Mouse (Mus musculus): ENCODE results near the gene Rlim. TPM values are rescaled to one million over a fixed set of nuclear protein-coding genes. Genes with fewer than 3 reads are reported as not detected.

Gene Rlim
- polyA plus RNA-seq (2014; fragmentation: Nextera tagmentation; extraction: Ambion mirVana): 41.0 and 41.1 TPM in 2 replicates

DNA sequence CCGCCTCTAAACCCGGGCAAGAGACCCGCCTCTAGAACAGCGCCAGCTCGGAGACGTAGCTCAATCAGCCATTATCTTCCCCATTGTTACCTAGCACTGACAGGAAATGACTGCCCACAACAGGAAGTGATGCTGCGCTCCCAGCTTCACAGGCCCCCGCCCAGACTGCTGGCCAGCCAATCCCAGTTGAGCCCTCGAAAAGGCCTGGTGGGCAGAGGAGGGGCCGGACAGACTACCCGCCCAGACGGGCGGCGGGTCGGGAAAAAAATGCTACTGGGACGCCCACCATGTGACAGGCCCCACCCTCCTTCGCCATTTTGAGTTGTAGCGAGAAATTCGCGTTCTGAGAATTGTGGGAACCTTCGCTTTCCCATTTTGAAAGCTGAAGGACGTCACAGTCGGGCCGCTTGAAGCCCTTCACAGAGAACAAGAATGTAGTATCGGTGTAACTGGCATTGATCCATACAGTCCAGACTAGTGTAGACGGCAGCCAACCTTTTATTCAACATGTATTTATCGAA is at the start of gene Rlim:
Rlim (minus strand) TSS at position 116 of the 521 bp plus-strand sequence.
- Histone ChIP-seq H3K4me1 (replicated peaks; ENCODE audit: control insufficient read depth, insufficient read depth, low read length) (no peaks in the 10 kb centered on the region), H3K9ac (ENCODE audit: low read depth, low read length) (peak within 1 kb of the TSS; percentile 82), H3K36me3 (ENCODE audit: control insufficient read depth, insufficient read depth, low read length) (no peaks in the 10 kb centered on the region), H3K27me3 (ENCODE audit: control insufficient read depth, insufficient read depth, low read length) (peaks cover 3% of the 10 kb centered on the region; the same call in 1 of the 2 replicates), H3K27ac (ENCODE audit: low read depth, low read length) (peak within 1 kb of the TSS; percentile 74), H3K4me3 (ENCODE audit: low read depth, low read length) (peak within 1 kb of the TSS; percentile 73), H3K4me2 (replicated peaks; ENCODE audit: low read depth, low read length) (peak within 1 kb of the TSS; percentile 41), H3K9me3 (ENCODE audit: control insufficient read depth, low read length) (no peaks in the 10 kb centered on the region)
- DNase-seq (ENCODE audit: low spot score) (peak; percentile 83), ATAC-seq (ENCODE audit: low FRiP score) (peak; percentile 99)
- WGBS: 18% methylated on average over 27 of the region's 27 CpGs

DNA sequence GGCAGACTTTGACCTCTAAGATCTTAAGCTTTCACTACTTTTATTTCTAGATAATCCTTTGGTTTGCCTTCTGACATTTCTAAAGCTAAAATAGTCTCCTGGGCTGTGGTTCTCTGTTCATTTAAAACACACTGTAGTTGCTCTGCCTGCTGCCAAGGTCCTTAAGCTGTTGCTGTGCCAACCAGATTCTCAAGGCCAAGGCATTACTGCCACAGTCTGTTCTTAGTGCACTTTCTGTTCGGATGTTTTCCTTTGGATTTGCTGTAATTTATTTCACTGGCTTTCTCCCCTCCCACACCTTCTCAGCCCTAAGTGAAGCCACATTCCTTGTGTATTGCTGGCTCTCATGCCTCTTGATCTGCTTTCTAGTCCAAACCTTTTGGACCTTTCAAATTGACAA is 36.1 kb upstream of the Rlim start:
- Histone ChIP-seq H3K36me3 (ENCODE audit: control insufficient read depth, insufficient read depth, low read length) (no peaks in the 10 kb centered on the region), H3K4me3 (ENCODE audit: low read depth, low read length) (no peak overlapping the region), H3K27me3 (ENCODE audit: control insufficient read depth, insufficient read depth, low read length) (peaks cover 2% of the 10 kb centered on the region; the same call in 1 of the 2 replicates), H3K9ac (ENCODE audit: low read depth, low read length) (no peak overlapping the region), H3K4me2 (replicated peaks; ENCODE audit: low read depth, low read length) (no peak overlapping the region), H3K9me3 (ENCODE audit: control insufficient read depth, low read length) (no peaks in the 10 kb centered on the region), H3K4me1 (replicated peaks; ENCODE audit: control insufficient read depth, insufficient read depth, low read length) (no peaks in the 10 kb centered on the region), H3K27ac (ENCODE audit: low read depth, low read length) (no peak overlapping the region)
- WGBS: 63% methylated on average over 1 of the region's 1 CpGs
- no peak for DNase-seq (ENCODE audit: low spot score)
- ATAC-seq (ENCODE audit: low FRiP score): no peak

DNA sequence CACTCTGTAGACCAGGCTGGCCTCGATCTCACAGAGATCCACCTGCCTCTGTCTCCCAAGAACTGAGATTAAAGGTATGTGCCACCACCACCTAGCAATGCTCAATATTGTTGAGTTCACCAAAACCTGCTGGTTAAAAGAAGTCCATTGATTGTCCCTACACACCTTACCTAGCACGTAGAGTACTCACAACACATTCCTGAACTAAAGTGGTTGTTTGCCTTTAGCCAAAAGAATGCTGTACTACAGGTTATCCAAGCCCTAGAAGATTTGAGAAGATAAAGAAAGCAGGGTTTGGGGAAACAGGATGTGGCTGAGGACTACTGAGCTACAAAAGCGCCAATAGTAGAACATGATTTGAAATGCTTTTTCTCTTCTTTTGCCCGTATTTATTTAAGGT is 34.0 kb upstream of the Rlim start:
- DNase-seq (ENCODE audit: low spot score) (no peak), ATAC-seq (ENCODE audit: low FRiP score) (no peak)
- Histone ChIP-seq H3K27ac (ENCODE audit: low read depth, low read length) (no peak overlapping the region), H3K27me3 (ENCODE audit: control insufficient read depth, insufficient read depth, low read length) (peaks cover 2% of the 10 kb centered on the region; the same call in 1 of the 2 replicates), H3K9me3 (ENCODE audit: control insufficient read depth, low read length) (no peaks in the 10 kb centered on the region), H3K4me2 (replicated peaks; ENCODE audit: low read depth, low read length) (no peak overlapping the region), H3K4me3 (ENCODE audit: low read depth, low read length) (no peak overlapping the region), H3K36me3 (ENCODE audit: control insufficient read depth, insufficient read depth, low read length) (no peaks in the 10 kb centered on the region), H3K4me1 (replicated peaks; ENCODE audit: control insufficient read depth, insufficient read depth, low read length) (no peaks in the 10 kb centered on the region), H3K9ac (ENCODE audit: low read depth, low read length) (no peak overlapping the region)
- 92% methylated on average over 4 of the region's 4 CpGs for WGBS

GRCm38 (mm10) chrX:104013318-104013811 is 32.3 kb upstream of the Rlim start:
- Histone ChIP-seq H3K27me3 (ENCODE audit: control insufficient read depth, insufficient read depth, low read length) (peaks cover 2% of the 10 kb centered on the region; the same call in 1 of the 2 replicates), H3K4me2 (replicated peaks; ENCODE audit: low read depth, low read length) (no peak overlapping the region), H3K36me3 (ENCODE audit: control insufficient read depth, insufficient read depth, low read length) (no peaks in the 10 kb centered on the region), H3K4me1 (replicated peaks; ENCODE audit: control insufficient read depth, insufficient read depth, low read length) (no peaks in the 10 kb centered on the region), H3K4me3 (ENCODE audit: low read depth, low read length) (no peak overlapping the region), H3K9me3 (ENCODE audit: control insufficient read depth, low read length) (no peaks in the 10 kb centered on the region), H3K9ac (ENCODE audit: low read depth, low read length) (no peak overlapping the region), H3K27ac (ENCODE audit: low read depth, low read length) (no peak overlapping the region)
- WGBS: 52% methylated on average over 4 of the region's 4 CpGs
- ATAC-seq (ENCODE audit: low FRiP score) (no peak), DNase-seq (ENCODE audit: low spot score) (no peak)

DNA sequence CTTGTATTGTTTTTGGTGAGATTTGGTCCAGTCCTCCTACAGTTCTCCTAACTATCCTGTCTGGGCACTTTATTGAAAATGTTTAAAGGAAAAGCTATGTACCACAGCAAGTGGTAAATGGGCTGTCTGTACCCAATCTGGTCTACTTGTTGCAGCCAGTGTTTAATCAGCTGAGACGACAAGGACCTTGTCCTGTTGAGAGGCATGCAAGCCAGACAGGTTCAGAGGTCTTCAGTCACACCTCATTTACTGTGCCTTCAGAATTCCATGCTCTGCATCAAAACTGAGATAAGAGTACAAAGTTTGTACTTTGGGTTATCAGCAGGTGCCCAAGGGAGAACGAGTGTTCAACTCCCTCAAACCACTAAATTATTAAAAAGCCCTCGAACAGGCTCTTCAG is 13.7 kb upstream of the Rlim start:
- DNase-seq (ENCODE audit: low spot score): no peak
- Histone ChIP-seq H3K9ac (ENCODE audit: low read depth, low read length) (no peak overlapping the region), H3K27me3 (ENCODE audit: control insufficient read depth, insufficient read depth, low read length) (peaks cover 8% of the 10 kb centered on the region), H3K4me3 (ENCODE audit: low read depth, low read length) (no peak overlapping the region), H3K27ac (ENCODE audit: low read depth, low read length) (no peak overlapping the region), H3K4me1 (replicated peaks; ENCODE audit: control insufficient read depth, insufficient read depth, low read length) (no peaks in the 10 kb centered on the region), H3K4me2 (replicated peaks; ENCODE audit: low read depth, low read length) (no peak overlapping the region), H3K36me3 (ENCODE audit: control insufficient read depth, insufficient read depth, low read length) (no peaks in the 10 kb centered on the region), H3K9me3 (ENCODE audit: control insufficient read depth, low read length) (no peaks in the 10 kb centered on the region)
- no peak for ATAC-seq (ENCODE audit: low FRiP score)
- 76% methylated on average over 3 of the region's 3 CpGs for WGBS

GRCm38 (mm10) chrX:103993864-103994263 is 12.8 kb upstream of the Rlim start:
- no peak overlapping the region for H3K4me2 ChIP-seq (replicated peaks; ENCODE audit: low read depth, low read length)
- H3K9ac ChIP-seq (ENCODE audit: low read depth, low read length): no peak overlapping the region
- ATAC-seq (ENCODE audit: low FRiP score) (no peak), DNase-seq (ENCODE audit: low spot score) (no peak)
- no peak overlapping the region for H3K27ac ChIP-seq (ENCODE audit: low read depth, low read length)
- peaks cover 8% of the 10 kb centered on the region for H3K27me3 ChIP-seq (ENCODE audit: control insufficient read depth, insufficient read depth, low read length)
- H3K4me1 ChIP-seq (replicated peaks; ENCODE audit: control insufficient read depth, insufficient read depth, low read length): no peaks in the 10 kb centered on the region
- no peak overlapping the region for H3K4me3 ChIP-seq (ENCODE audit: low read depth, low read length)
- H3K36me3 ChIP-seq (ENCODE audit: control insufficient read depth, insufficient read depth, low read length): no peaks in the 10 kb centered on the region
- H3K9me3 ChIP-seq (ENCODE audit: control insufficient read depth, low read length): no peaks in the 10 kb centered on the region
- WGBS: 81% methylated on average over 6 of the region's 6 CpGs

DNA sequence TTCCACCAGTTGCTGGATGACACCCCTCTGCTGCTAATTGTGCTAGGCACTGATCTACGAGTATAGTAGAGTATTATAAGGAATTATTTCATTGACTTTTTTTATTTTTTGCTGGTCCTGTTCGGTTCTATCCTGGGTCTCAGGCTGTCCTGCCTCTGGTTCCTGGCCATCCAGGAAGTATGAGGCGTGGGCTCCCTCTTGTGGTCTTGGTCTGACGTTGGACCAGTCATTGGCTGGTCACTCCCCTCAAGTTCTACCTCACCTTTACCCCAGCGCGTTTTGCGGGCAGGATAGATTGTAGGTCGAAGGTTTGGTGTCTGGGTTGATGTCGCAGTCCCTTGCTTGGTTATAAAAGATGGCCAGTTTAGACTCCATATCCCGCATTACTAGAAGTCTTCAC is 10.6 kb upstream of the Rlim start:
- Histone ChIP-seq H3K36me3 (ENCODE audit: control insufficient read depth, insufficient read depth, low read length) (no peaks in the 10 kb centered on the region), H3K27ac (ENCODE audit: low read depth, low read length) (no peak overlapping the region), H3K4me1 (replicated peaks; ENCODE audit: control insufficient read depth, insufficient read depth, low read length) (no peaks in the 10 kb centered on the region), H3K27me3 (ENCODE audit: control insufficient read depth, insufficient read depth, low read length) (peaks cover 13% of the 10 kb centered on the region), H3K9ac (ENCODE audit: low read depth, low read length) (no peak overlapping the region), H3K9me3 (ENCODE audit: control insufficient read depth, low read length) (no peaks in the 10 kb centered on the region), H3K4me2 (replicated peaks; ENCODE audit: low read depth, low read length) (no peak overlapping the region), H3K4me3 (ENCODE audit: low read depth, low read length) (no peak overlapping the region)
- WGBS: 44% methylated on average over 10 of the region's 10 CpGs
- ATAC-seq (ENCODE audit: low FRiP score) (no peak), DNase-seq (ENCODE audit: low spot score) (peak; percentile 15)

DNA sequence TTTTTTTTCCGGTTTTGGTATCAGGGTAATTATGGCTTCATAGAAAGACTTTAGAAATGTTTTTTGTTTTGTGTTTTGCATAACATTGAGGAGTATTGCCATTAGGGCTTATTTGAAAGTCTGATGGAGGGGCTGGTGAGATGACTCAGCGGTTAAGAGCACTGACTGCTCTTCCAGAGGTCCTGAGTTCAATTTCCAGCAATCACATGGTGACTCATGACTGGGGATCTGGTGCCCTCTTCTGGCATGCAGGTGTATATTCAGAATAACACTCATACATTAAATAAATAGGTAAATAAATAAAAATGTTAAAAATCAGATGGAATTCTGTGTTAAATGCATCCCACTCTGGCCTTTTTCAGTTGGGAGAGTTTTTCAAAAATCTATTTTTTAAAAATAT is 9.3 kb upstream of the Rlim start:
- Histone ChIP-seq H3K36me3 (ENCODE audit: control insufficient read depth, insufficient read depth, low read length) (no peaks in the 10 kb centered on the region), H3K9ac (ENCODE audit: low read depth, low read length) (no peak overlapping the region), H3K4me3 (ENCODE audit: low read depth, low read length) (no peak overlapping the region), H3K27ac (ENCODE audit: low read depth, low read length) (no peak overlapping the region), H3K4me2 (replicated peaks; ENCODE audit: low read depth, low read length) (no peak overlapping the region), H3K27me3 (ENCODE audit: control insufficient read depth, insufficient read depth, low read length) (peaks cover 17% of the 10 kb centered on the region), H3K4me1 (replicated peaks; ENCODE audit: control insufficient read depth, insufficient read depth, low read length) (no peaks in the 10 kb centered on the region), H3K9me3 (ENCODE audit: control insufficient read depth, low read length) (no peaks in the 10 kb centered on the region)
- 70% methylated on average over 2 of the region's 2 CpGs for WGBS
- ATAC-seq (ENCODE audit: low FRiP score): no peak
- no peak for DNase-seq (ENCODE audit: low spot score)

- no peak overlapping the region for H3K9ac ChIP-seq (ENCODE audit: low read depth, low read length)
- H3K27me3 ChIP-seq (ENCODE audit: control insufficient read depth, insufficient read depth, low read length): peaks cover 15% of the 10 kb centered on the region; the same call in 1 of the 2 replicates
- DNase-seq (ENCODE audit: low spot score): peak; percentile 4
- no peak overlapping the region for H3K4me2 ChIP-seq (replicated peaks; ENCODE audit: low read depth, low read length)
- H3K36me3 ChIP-seq (ENCODE audit: control insufficient read depth, insufficient read depth, low read length): no peaks in the 10 kb centered on the region
- ATAC-seq (ENCODE audit: low FRiP score): no peak
- no peak overlapping the region for H3K27ac ChIP-seq (ENCODE audit: low read depth, low read length)
- WGBS: 19% methylated on average over 12 of the region's 12 CpGs
- H3K4me3 ChIP-seq (ENCODE audit: low read depth, low read length): no peak overlapping the region
- no peaks in the 10 kb centered on the region for H3K9me3 ChIP-seq (ENCODE audit: control insufficient read depth, low read length)
- no peaks in the 10 kb centered on the region for H3K4me1 ChIP-seq (replicated peaks; ENCODE audit: control insufficient read depth, insufficient read depth, low read length)
These were observed 6.3 kb upstream of the Rlim start for GRCm38 (mm10) chrX:103987215-103987964.

Data from hindbrain, embryonic 11.5 days (tissue).